Mouse (Mus musculus): ENCODE measurements around the gene Hinfp. TPM values are rescaled to one million over a fixed set of nuclear protein-coding genes. Genes with fewer than 3 reads are reported as not detected.

Hinfp gene
- polyA plus RNA-seq (2016; fragmentation: Nextera tagmentation; extraction: Ambion mirVana): 26.5 and 28.5 TPM in 2 replicates

GRCm38 (mm10) chr9:44305466-44306079 is at the start of gene Hinfp:
Gene Hinfp (minus strand): TSS chr9:44305671.
- peak within 1 kb of the TSS; percentile 92 for H3K4me3 ChIP-seq
- ATAC-seq (ENCODE audit: insufficient number of reproducible peaks, insufficient read depth, low FRiP score, low TSS enrichment): peak; percentile 99
- WGBS: under 1% methylated on average over 54 of the region's 54 CpGs

GRCm38 (mm10) chr9:44353142-44353541 is 47.7 kb upstream of the Hinfp start:
- Histone ChIP-seq H3K9ac (no peak overlapping the region), H3K9me3 (no peaks in the 10 kb centered on the region), H3K27ac (no peak overlapping the region), H3K27me3 (no peaks in the 10 kb centered on the region), H3K36me3 (peaks cover 95% of the 10 kb centered on the region), H3K4me1 (no peaks in the 10 kb centered on the region), H3K4me2 (replicated peaks) (no peak overlapping the region), H3K4me3 (no peak overlapping the region)
- no peak for ATAC-seq (ENCODE audit: insufficient number of reproducible peaks, insufficient read depth, low FRiP score, low TSS enrichment)
- WGBS: 91% methylated on average over 6 of the region's 6 CpGs

More at GRCm38 (mm10) chr9:44305466-44306079, at the start of gene Hinfp:
- peaks cover 12% of the 10 kb centered on the region for H3K4me1 ChIP-seq
- H3K27me3 ChIP-seq: no peaks in the 10 kb centered on the region
- H3K9me3 ChIP-seq: no peaks in the 10 kb centered on the region
- peaks cover 20% of the 10 kb centered on the region for H3K36me3 ChIP-seq
- peak within 1 kb of the TSS; percentile 74 for H3K27ac ChIP-seq
- peak within 1 kb of the TSS; percentile 66 for H3K4me2 ChIP-seq (replicated peaks)
- H3K9ac ChIP-seq: peak within 1 kb of the TSS; percentile 86

GRCm38 (mm10) chr9:44352337-44352736 is 46.9 kb upstream of the Hinfp start:
- H3K36me3 ChIP-seq: peaks cover 94% of the 10 kb centered on the region
- WGBS: 91% methylated on average over 10 of the region's 10 CpGs
- no peaks in the 10 kb centered on the region for H3K4me1 ChIP-seq

GRCm38 (mm10) chr9:44351396-44351795 is 45.9 kb upstream of the Hinfp start:
- Histone ChIP-seq H3K4me2 (replicated peaks) (no peak overlapping the region), H3K4me1 (no peaks in the 10 kb centered on the region), H3K9me3 (no peaks in the 10 kb centered on the region), H3K9ac (no peak overlapping the region), H3K4me3 (no peak overlapping the region), H3K36me3 (peaks cover 95% of the 10 kb centered on the region), H3K27ac (no peak overlapping the region), H3K27me3 (no peaks in the 10 kb centered on the region)
- WGBS: 93% methylated on average over 4 of the region's 4 CpGs
- ATAC-seq (ENCODE audit: insufficient number of reproducible peaks, insufficient read depth, low FRiP score, low TSS enrichment): no peak

More at GRCm38 (mm10) chr9:44352337-44352736, 46.9 kb upstream of the Hinfp start:
- H3K9ac ChIP-seq: no peak overlapping the region
- H3K4me3 ChIP-seq: no peak overlapping the region
- ATAC-seq (ENCODE audit: insufficient number of reproducible peaks, insufficient read depth, low FRiP score, low TSS enrichment): no peak
- no peaks in the 10 kb centered on the region for H3K27me3 ChIP-seq
- no peaks in the 10 kb centered on the region for H3K9me3 ChIP-seq
- H3K4me2 ChIP-seq (replicated peaks): no peak overlapping the region
- no peak overlapping the region for H3K27ac ChIP-seq

GRCm38 (mm10) chr9:44348546-44348945 is 43.1 kb upstream of the Hinfp start:
- Histone ChIP-seq H3K27me3 (no peaks in the 10 kb centered on the region), H3K4me2 (replicated peaks) (no peak overlapping the region), H3K4me1 (peaks cover 4% of the 10 kb centered on the region; the same call in 1 of the 2 replicates), H3K36me3 (peaks cover 72% of the 10 kb centered on the region), H3K27ac (no peak overlapping the region), H3K4me3 (no peak overlapping the region), H3K9ac (no peak overlapping the region), H3K9me3 (no peaks in the 10 kb centered on the region)
- no peak for ATAC-seq (ENCODE audit: insufficient number of reproducible peaks, insufficient read depth, low FRiP score, low TSS enrichment)
- 97% methylated on average over 4 of the region's 4 CpGs for WGBS

GRCm38 (mm10) chr9:44347621-44348020 is 42.1 kb upstream of the Hinfp start:
- Histone ChIP-seq H3K4me3 (no peak overlapping the region), H3K4me2 (replicated peaks) (no peak overlapping the region), H3K27ac (no peak overlapping the region), H3K4me1 (peaks cover 11% of the 10 kb centered on the region), H3K36me3 (peaks cover 63% of the 10 kb centered on the region), H3K9me3 (no peaks in the 10 kb centered on the region), H3K27me3 (no peaks in the 10 kb centered on the region), H3K9ac (no peak overlapping the region)
- WGBS: 81% methylated on average over 4 of the region's 4 CpGs
- ATAC-seq (ENCODE audit: insufficient number of reproducible peaks, insufficient read depth, low FRiP score, low TSS enrichment): no peak

- Histone ChIP-seq H3K9me3 (no peaks in the 10 kb centered on the region), H3K4me3 (no peak overlapping the region), H3K27ac (no peak overlapping the region), H3K9ac (no peak overlapping the region), H3K36me3 (peaks cover 58% of the 10 kb centered on the region), H3K4me1 (peaks cover 13% of the 10 kb centered on the region), H3K27me3 (no peaks in the 10 kb centered on the region), H3K4me2 (replicated peaks) (no peak overlapping the region)
- 93% methylated on average over 9 of the region's 9 CpGs for WGBS
- ATAC-seq (ENCODE audit: insufficient number of reproducible peaks, insufficient read depth, low FRiP score, low TSS enrichment): no peak
Measured at GRCm38 (mm10) chr9:44347166-44347565, 41.7 kb upstream of the Hinfp start.

- no peak overlapping the region for H3K4me3 ChIP-seq
- peaks cover 13% of the 10 kb centered on the region for H3K4me1 ChIP-seq
- peaks cover 48% of the 10 kb centered on the region for H3K36me3 ChIP-seq
- no peaks in the 10 kb centered on the region for H3K27me3 ChIP-seq
- 89% methylated on average over 6 of the region's 6 CpGs for WGBS
- H3K9me3 ChIP-seq: no peaks in the 10 kb centered on the region
- no peak for ATAC-seq (ENCODE audit: insufficient number of reproducible peaks, insufficient read depth, low FRiP score, low TSS enrichment)
- no peak overlapping the region for H3K9ac ChIP-seq
- no peak overlapping the region for H3K4me2 ChIP-seq (replicated peaks)
- no peak overlapping the region for H3K27ac ChIP-seq
Measured at GRCm38 (mm10) chr9:44345570-44346433, 40.3 kb upstream of the Hinfp start.

- H3K4me3 ChIP-seq: peak within 1 kb of the TSS; percentile 81
- WGBS: under 1% methylated on average over 39 of the region's 39 CpGs
- peak; percentile 93 for ATAC-seq (ENCODE audit: insufficient number of reproducible peaks, insufficient read depth, low FRiP score, low TSS enrichment)
- no peaks in the 10 kb centered on the region for H3K27me3 ChIP-seq
- H3K36me3 ChIP-seq: peaks cover 43% of the 10 kb centered on the region
- H3K27ac ChIP-seq: peak within 1 kb of the TSS; percentile 97
- H3K9ac ChIP-seq: peak within 1 kb of the TSS; percentile 84
- H3K9me3 ChIP-seq: no peaks in the 10 kb centered on the region
- peak within 1 kb of the TSS; percentile 81 for H3K4me2 ChIP-seq (replicated peaks)
- H3K4me1 ChIP-seq: peaks cover 13% of the 10 kb centered on the region
Measured at GRCm38 (mm10) chr9:44343781-44344421, 38.4 kb upstream of the Hinfp start, which contains the start of gene Hmbs. Gene Hmbs (minus strand): TSS chr9:44344228.

GRCm38 (mm10) chr9:44343290-44343689 is 37.8 kb upstream of the Hinfp start:
- Histone ChIP-seq H3K4me2 (replicated peaks) (peak overlapping the region; percentile 81), H3K4me1 (peaks cover 13% of the 10 kb centered on the region), H3K27ac (peak overlapping the region; percentile 97), H3K27me3 (no peaks in the 10 kb centered on the region), H3K9ac (peak overlapping the region; percentile 84), H3K4me3 (peak overlapping the region; percentile 81), H3K36me3 (peaks cover 41% of the 10 kb centered on the region), H3K9me3 (no peaks in the 10 kb centered on the region)
- no peak; the same call in 1 of the 2 replicates for ATAC-seq (ENCODE audit: insufficient number of reproducible peaks, insufficient read depth, low FRiP score, low TSS enrichment)
- 11% methylated on average over 6 of the region's 6 CpGs for WGBS

GRCm38 (mm10) chr9:44342605-44343004 is 37.1 kb upstream of the Hinfp start:
- peaks cover 39% of the 10 kb centered on the region for H3K36me3 ChIP-seq
- H3K27ac ChIP-seq: 0 out of 2 replicates have a peak overlapping the region, but pooled peaks have one; percentile 97
- no peaks in the 10 kb centered on the region for H3K9me3 ChIP-seq
- no peaks in the 10 kb centered on the region for H3K27me3 ChIP-seq
- H3K4me3 ChIP-seq: peak overlapping the region; percentile 81
- H3K4me1 ChIP-seq: peaks cover 16% of the 10 kb centered on the region
- peak overlapping the region; percentile 84; the same call in 1 of the 2 replicates for H3K9ac ChIP-seq
- WGBS: 87% methylated on average over 1 of the region's 1 CpGs
- H3K4me2 ChIP-seq (replicated peaks): peak overlapping the region; percentile 81
- ATAC-seq (ENCODE audit: insufficient number of reproducible peaks, insufficient read depth, low FRiP score, low TSS enrichment): no peak
